Mouse (Mus musculus): ENCODE measurements at regions not wholly inside any gene's neighbourhood (a gene's known extent, or its start where the extent isn't known, plus 50 kb on each side); places are given as distances from the start of the nearest gene placed in this dataset.
"Not testable (repeated sequence)": the region's sequence is repeated elsewhere in the genome, so short reads cannot be mapped to it uniquely, and the experiment has no call there.

DNA sequence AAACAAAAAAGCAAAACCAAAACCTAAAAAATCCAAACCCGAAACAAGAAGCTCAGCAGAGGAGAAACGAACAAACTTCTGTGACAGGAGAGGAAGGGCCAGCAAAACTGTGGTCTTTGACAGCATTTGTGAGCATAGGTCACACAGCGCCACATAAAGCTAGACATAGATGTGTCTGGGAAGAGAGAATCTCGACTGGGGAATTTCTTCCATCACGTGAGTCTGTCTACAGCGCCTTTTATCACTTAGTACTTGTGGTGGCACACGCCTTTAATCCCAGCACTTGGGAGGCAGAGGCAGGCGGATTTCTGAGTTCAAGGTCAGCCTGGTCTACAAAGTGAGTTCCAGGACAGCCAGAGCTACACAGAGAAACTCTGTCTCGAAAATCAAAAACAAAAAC lies 250.2 kb upstream of the Tgfbr2 start:
- DNase-seq = not testable (repeated sequence)

DNA sequence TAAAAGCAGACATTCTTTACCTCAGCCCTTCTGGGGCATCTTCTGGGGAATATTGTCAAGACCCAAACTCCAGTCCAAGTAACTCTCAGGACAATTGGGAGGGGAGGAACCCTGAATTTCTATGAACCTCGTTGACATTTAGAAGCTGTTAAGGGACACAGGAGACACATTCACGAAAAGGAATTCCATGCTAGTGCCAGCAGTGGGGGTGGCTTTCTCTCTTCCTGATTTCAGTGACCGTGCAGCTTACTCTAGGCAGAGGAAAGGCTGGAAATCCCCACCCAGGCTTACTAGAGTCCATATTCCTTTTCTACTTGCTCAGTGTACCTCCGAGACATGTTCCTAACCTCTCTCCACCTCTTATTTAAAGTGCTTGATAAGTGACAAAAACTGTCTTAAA lies 239.9 kb upstream of the Tgfbr2 start:
- DNase-seq = no peak

DNA sequence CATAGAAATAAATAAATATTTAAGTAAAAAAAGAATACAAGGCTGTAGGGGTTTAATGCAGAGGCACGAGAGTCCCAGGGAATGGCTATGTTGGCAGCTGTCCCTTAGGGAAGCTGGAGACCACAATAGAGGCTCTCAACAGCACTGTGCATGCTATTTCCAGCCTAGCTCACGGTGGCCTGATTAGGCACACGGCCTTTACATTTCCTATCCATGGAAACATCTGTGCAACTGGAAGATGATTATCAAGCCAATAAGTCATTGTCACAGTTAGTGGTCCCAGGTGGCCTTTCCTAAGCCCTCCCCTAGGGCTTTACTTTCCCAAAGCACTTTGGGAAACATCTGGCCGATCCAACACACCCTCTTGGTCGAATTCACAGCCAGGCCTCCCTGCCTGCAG lies 235.9 kb upstream of the Tgfbr2 start:
- no peak for DNase-seq

DNA sequence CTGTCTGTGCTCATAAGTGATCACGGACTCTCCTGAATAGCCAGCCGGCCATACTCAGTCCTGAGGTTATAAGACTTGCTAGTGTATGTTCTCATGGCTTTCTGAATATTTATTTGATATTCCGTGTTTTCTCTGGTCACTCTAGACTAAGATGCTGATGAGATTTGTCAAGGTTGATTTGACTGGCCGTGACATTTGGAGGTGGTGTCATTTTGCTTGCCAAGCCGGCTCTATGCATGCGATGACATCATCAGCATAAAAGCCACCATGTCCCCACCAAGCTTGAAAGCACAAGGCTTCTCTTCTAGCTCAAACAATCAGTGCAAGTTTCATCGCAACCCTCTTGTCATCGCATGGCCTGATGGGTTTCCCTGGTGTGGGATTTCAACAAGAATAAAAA lies 235.3 kb upstream of the Tgfbr2 start:
- DNase-seq = no peak

DNA sequence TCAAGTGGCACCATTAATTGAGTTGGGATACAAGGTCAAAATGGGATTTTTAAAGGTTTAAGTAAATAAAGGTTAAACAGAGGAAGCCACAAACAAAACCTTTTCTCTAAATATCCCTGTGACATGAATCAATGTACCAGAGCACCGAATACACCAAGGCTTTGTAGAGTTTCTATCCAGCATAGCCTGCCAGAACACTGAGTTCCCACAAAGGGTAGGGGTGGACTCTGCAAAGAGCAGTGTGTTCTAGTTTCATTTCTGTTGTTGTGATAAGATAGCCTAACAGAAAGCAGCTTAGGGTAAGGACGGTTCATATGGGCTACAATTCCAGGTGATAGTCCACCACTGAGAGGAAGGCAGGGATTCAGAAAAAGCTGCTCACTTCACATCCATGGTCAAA lies 233.0 kb upstream of the Tgfbr2 start:
- DNase-seq = no peak

DNA sequence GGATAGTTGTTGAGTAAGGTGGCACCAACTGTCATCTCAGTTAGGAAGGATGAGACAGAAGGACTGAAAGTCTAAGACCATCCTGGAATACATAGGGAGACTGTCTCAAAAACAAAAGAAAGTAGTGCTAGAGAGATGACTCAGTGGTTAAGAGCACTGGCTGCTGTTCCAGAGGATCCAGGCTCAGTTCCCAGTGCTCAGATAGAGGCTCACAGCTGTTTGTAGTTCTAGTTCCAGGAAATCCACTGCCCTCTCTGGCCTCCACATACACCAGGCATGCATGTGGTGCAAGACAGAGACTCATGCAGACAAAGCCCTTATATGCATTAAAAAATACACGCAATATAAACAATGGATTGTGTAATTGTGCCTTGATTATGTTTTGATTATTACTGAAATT lies 229.9 kb upstream of the Tgfbr2 start:
- no peak for DNase-seq

DNA sequence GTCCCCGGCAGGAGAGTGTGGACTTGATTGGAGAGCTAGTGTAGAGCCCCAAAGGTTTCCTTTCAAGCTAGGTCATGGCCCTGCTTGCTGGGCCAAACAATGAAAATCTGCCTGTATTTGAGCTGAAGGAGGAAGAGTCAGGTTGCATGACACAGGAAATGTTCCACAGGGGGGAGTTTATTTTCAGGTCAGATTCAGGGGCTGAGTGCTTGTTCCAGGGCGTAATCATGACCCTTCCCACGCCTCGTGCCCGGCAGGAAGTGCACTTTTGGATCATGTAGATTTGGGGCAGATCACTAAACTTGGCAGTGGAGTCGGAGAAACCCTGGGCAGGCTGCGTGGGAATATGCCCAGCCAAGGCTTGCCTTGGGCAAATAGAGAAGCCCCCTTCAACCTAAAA lies 226.7 kb upstream of the Tgfbr2 start:
- DNase-seq = no peak

DNA sequence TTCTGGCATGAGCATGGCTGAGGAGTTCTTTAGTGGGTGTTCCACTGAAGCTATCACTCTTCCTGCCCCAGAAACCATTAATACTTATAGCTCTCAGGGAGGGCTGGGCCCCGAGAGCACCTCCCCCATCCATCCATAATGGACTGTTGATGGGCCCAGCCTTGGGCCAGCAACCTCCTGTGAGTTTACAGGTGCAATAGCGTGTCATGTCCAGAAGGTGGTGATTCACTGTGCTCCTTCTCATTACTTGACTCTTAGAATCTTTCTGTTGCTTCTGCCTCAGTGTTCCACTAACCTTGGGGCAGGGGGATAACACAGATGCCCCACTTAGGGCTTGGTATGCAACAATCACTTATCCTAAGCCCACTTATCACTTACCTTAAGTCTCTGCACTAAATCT lies 225.1 kb upstream of the Tgfbr2 start:
- DNase-seq = no peak

DNA sequence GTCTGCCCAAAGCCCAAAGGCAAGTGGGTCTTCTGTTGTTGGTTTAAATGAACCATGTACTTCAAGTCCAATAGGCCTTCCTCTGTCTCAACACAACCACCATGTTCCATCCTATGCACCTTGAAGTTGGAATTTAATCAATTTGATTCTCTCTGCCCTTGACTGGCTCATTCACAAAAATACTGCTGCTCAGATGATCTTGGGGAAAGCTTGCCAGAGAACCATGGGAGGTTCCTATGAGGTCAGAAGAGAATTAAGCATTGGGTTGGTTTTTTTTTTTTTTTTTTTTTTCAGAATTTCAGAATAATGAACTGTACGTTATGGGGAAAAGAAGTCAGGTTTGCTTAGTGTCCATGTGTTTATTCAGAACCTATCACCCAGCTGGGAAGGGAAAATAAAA lies 224.1 kb upstream of the Tgfbr2 start:
- no peak for DNase-seq

DNA sequence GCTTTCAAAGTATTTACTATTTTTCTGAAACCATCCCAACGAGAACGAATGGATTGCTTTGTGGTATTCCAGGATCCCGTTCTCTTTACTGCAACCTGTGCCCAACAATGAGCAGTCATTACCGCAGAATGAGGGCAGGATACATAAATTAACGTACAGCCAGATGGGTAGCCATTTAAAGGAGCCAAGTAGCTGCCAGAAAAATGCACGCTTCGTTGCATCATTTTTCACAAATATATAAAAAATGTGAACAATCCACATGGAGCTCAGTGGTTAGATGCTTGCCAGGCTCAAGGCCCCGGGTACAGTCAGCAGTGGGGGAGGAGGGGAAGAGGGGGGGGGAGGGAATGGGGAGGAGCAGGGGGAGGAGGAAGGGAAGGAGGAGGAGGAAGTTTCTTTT lies 217.1 kb upstream of the Tgfbr2 start:
- no peak for DNase-seq

DNA sequence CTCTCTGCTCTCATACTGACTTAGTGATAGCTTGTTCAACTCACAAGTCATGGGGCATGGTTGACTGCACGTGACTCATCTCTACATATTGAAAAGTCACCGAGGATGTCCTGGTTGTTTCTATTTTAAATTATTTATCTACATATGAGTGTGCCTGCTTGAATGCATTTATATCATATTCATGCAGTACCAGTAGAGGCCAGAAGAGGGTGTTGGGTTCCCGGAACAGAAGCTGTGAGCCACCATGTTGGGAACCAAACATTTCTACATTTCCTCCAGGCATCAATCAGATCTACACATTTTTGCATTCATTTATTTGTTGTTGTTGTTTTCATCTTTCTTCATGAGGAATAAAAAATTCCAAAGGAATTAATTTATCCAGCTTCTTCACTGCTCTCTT lies 214.6 kb upstream of the Tgfbr2 start:
- DNase-seq = no peak

DNA sequence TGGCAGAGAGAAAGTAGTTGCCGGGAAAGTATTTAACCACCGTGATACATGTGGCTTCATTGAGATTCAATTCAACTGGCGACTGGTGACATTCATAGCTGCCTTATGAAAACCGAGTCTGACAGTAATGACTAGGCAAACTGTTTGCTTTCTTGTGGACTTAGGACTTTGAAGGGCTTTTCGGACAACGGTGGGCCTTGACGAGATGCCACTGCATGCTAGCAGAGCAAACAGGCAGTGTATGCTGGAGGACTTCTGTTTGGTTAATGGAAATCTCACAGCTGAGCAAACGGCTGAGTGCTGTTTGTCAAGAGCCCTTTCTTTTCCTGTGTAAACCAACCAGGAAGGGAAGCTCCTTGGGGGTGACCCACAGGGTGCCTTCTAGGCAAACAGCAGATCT lies 213.7 kb upstream of the Tgfbr2 start:
- DNase-seq = no peak

DNA sequence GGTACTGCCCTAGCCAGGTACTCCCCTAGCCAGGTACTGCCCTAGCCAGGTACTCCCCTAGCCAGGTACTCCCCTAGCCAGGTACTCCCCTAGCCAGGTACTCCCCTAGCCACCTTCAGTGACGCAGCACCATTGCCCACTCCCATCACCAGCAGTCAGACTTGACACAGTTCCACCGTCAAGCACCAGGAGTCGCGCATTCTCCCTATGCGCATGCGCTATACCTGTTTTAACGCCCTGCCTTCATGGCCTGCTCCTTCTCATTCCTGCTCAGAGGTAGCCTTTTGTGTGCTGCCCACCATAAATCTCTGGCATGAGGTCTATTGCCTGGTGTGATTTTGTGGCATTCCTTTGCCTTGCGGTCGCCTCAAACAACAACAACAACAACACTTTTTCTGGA lies 212.9 kb upstream of the Tgfbr2 start:
- DNase-seq = no peak

DNA sequence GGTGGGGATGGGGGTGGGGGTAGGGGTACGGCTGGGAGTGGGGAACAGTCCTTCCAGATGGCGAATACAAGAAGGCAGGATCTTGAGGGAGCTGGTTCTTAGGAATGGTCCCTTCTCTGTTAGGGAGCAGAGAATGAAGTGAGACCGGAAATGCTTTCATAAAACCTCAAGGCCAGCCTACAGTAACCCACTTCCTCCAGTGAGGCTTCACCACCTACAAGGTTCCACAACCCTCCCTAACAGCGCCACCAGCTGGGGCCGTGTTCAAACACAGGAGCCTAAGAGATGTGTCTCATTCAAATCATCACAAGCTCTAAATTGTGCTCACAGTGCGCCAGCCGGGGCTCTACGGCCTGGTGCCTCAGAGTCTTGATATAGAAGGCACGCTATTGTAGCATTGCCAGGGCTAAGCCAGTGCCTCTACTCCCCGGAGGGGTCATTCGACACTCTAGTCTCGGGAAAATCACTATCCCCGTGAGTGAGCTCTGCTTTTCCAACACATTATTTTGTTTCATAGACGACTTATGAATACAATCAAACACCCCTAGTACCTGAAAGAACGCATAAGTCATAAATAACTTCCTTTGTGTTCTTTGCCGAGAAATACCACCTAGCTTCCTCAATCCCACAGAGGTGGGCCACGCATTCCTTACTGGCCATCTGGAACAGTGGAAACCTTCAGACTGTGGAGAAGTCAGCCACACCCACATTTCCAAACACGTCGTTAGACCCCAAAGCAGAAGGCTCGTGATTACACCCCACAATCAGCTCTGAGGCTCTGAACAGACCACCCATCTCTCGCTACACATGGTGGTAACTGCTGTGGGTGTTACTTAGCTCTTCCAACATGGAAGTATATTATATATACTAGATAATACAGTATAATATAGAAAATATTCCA lies 209.3 kb upstream of the Tgfbr2 start:
- DNase-seq = peak; percentile 36 to 52

DNA sequence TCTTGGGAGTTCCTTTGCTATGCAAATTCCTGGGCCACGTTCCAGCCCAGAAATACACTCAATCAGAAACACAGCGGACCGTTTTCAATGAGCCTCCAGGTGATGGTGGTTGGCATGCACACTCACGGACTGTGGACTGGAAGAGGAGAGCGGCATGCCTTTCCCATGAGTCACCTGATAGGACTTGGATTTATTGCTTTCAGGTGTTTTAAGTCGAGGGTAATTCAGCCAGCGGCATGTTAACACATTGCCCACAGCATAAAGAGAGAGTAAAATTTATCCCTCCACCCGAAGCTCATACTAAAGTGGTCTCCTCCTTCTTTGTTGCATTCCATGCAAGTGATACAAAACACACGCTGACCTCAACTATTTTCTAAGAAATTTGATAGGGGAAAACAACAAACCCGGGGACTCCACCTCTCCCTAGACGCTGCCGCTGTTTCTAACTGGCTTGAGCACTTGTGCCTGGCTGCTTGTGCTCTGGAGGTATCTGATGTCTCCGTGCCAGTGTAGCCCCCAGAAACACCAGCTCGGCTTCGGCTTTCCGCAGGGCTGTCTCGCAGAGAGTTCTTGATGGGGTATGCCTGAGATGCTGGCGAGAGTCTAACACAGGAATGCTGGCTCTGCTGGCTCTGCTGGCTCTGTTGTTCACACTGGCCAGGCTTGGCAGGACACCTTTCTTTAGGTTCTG lies 208.4 kb upstream of the Tgfbr2 start:
- no peak for DNase-seq

DNA sequence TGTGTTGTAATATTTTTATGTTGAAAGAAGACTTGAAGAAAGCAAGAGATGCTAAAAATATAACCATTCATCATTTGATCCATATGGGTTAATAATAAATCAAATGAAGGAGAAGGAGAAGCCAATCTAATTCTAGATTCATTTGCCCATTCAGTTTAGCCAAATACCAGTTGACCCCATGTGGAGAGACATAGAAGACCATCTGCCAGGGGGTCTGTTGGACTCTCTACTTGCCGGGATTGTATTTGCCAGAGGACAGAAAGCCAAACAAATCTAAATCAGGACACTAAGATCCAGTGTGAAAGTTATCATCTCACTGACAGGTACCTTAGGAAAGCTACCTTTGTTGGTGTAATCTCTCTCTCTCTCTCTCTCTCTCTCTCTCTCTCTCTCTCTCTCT lies 202.5 kb upstream of the Tgfbr2 start:
- no peak for DNase-seq

DNA sequence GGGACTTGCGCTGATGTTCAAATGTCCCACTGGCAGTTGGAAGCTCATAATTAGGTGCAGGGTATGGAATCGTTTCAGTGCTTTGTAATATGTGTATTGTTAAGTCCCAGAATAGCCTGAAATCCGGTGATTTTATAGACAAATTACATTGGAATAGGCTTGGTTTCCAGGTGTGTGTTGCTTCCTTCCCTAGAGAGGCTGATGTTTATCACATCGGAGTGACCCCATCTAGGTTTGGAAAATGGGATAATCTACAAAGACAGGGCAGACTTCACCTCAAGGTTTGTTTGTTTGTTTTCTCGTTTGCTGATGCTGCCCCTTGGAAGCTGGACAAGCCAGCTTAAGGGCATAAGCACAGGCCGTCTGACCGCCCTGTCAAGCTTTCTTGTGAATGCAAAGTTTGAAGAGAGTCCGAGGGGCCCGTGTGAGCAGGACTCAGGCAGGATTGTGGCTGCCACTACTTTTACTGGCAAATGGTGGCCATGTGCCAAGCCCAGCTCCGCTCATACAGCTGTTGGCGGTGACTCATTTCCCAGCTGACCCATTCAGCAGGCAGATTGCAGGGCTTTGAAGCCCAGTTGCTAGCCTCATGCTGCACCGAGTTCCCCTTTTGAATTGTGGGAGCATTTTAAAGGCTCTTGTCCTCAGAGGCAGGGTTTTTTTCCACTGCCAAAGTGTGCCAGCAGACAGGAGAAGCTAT lies 200.6 kb upstream of the Tgfbr2 start:
- peak; percentile 40 to 68 for DNase-seq

DNA sequence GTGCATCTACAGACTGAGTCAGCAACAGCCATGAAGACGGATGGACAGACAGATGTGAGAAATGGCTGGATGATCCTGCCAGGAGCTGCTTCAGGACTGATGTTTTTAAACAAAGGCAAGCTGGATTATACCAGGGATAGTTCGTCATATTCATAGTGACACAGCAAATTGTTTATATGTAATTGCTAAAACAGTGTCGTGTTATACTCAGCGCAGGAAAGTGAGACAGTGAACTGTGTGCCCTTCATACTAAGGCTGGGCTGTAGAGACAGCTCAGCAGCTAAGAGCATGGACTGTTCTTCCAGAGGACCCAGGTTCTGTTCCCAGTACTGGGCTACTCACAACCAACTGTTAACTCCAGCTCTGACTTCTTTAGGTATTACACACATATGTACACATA lies 199.2 kb upstream of the Tgfbr2 start:
- DNase-seq = no peak

DNA sequence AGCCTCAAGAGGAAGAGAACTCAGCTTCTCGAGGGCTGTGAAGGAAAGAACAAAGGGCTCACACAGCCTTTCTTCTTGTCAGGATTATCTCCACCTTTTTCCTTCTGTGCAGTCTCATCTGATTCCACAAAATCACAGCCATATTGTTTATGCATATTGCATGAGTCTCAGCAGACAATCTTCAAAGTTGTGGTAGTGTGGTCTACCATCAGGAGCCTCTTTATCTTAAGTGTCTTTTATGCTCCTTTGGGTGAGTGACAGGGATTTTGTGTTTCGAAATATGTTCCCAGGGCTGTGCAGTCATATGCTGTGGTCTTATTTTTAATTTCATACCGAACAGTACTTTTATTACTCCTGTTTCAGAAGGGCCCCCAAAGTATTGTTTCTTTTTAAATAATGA lies 198.2 kb upstream of the Tgfbr2 start:
- DNase-seq = no peak

DNA sequence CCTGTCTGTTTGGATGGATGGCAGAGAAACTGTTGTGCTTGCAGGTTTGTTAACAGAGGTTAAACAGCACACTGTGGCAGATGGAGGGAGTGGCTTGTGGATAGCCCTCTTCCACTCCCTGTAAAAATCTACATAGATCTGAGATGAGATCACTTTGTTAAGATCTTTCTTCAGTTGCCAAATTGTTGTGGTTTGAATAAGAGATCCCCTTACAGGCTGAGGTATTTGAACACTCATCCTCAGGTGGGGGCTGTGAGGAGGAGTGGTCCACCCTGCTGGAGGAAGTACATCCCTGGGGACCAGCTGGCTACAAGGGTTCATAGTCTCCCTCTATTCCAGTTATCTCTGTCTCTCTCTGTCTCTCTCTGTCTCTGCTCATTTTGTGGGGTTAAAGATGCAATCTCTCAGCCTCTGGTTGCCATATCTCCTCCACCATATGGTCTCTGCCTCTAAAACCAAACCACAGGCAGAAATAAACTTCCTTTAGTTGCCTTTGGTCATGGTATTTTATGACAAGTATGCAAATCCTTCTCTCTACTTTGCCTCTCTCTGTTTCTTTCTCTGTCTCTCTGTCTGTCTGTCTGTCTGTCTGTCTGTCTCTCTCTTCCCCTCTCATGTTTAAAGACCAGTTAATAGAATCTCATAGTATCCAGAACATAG lies 194.0 kb upstream of the Tgfbr2 start:
- DNase-seq = no peak

DNA sequence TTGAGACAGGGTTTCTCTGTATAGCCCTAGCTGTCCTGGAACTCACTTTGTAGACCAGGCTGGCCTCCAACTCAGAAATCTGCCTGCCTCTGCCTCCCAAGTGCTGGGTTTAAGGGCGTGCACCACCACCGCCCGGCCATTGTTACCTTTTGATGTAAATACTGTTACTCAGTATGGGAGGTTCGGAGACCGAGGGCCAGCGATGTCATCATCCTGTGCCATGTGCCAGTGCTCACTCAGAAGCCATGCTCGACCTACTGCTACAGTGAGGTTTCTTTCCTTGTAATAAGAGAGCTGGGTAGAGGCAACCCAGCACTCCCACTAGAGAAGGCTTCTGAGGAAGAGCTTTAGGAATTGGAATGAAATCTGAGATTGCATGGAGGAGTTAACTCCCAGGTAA lies 191.6 kb upstream of the Tgfbr2 start:
- no peak for DNase-seq

DNA sequence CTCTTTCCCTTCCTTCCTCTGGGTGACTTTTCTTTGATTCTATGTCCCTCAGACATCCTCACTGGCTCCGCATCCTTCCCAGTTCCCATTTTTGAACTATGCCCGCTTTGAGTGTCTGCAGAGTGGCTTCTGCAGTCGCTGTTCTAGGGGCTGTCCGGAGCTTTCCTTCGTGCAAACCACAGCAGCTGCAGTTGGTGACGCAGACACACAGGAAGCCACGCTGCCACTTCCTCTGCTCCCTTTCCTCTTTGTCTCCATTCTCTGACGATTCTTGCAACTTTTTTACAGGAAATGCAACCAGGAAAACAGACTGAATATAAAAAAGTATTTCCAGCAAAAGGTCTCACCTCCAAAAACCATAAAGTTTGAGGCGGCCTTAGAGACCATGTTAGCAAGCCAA lies 191.0 kb upstream of the Tgfbr2 start:
- DNase-seq = no peak

DNA sequence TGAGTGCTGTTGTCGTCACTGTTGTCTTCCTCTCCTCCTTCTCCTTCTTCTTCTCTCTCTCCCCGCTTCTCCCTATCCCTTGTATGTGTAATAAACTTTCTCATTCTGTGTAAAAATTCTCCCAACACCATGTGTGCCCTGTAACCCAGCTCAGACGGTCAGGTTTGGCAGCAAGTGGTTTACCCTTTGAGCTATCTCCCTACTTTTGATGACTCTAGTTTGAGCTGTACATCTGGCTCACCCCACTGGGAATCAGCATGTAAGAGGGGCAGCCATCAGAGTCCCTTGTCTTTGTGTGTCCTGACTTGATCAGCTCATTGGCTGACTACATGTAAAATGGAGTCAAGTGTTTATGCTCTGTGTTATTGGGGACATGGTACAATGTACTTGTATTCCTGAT lies 190.5 kb upstream of the Tgfbr2 start:
- no peak for DNase-seq
